Mouse (Mus musculus) small intestine, adult 2 months (tissue): ENCODE data around the gene Kif28.

Experiments
- CTCF ChIP-seq: fragments of 200-500 bp; IDR thresholded peaks from 2 replicates; pipeline ENCODE4 v1.5.1; 2012; ENCODE audit warnings: low read depth, mild to moderate bottlenecking, control low read depth, inconsistent platforms, low read length, moderate library complexity, mixed read lengths; ENCODE audit not compliant: insufficient replicate concordance, insufficient read length; ENCODE audit errors: extremely low read depth
- POLR2A ChIP-seq: fragments of 200-500 bp; IDR thresholded peaks from 2 replicates; pipeline ENCODE4 v1.6.1; 2012; ENCODE audit warnings: low read depth, mild to moderate bottlenecking, control low read depth, inconsistent platforms, low read length, moderate library complexity

- TF ChIP-seq CTCF (no peak), POLR2A (no peak)
Measured at GRCm38 (mm10) chr1:179688415-179688814, 56.7 kb downstream of the Kif28 start.
